Mouse (Mus musculus) embryo, embryonic 11.5 days (tissue): ENCODE results near the gene Cyp4f37.

Experiments used
- DNase-seq: peaks from one replicate; pipeline ENCODE4 v3.0.0-alpha.2; 2012; ENCODE audit warnings: low read depth, low spot score

Cyp4f37 gene

DNA sequence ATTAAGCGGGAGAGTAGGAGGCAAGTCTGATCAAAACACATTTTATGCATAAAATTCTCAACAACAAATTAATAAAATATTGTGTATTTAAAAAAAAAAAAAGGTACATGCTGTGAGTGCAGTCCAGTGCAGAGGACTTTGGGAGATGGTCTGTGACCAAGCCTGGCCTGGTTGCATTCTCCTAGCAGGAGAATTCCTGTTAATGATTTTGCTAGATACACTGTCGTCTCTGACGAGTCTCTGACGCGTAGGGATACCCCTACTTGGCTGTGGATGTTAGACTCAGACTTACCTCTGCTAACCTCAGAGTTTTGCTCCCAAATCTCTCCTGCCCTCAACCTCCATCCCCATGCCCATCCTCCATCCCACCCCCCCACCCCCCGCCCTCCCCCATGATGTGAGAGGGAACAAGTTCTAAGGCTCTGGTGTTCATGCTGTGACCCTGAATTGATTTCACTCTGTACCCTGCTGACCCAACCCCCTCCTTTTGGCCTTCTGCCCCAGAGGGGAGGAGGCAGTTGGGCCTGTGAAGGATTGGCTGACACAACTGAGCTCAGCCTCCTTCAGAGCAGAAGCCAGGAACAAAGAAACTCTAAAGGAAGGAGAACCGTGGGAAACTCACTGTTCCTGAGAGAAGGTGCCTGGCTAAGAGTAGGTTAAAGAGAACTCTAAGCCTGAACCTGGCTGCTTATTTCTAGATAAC is 64.1 kb downstream of the Cyp4f37 start, which contains the start of gene Cyp4f15:
Gene Cyp4f15 (plus strand): TSS at position 580 of the 703 bp plus-strand sequence.
- DNase-seq: no peak
